Mouse (Mus musculus): ENCODE results near the gene Ccdc158.

DNA sequence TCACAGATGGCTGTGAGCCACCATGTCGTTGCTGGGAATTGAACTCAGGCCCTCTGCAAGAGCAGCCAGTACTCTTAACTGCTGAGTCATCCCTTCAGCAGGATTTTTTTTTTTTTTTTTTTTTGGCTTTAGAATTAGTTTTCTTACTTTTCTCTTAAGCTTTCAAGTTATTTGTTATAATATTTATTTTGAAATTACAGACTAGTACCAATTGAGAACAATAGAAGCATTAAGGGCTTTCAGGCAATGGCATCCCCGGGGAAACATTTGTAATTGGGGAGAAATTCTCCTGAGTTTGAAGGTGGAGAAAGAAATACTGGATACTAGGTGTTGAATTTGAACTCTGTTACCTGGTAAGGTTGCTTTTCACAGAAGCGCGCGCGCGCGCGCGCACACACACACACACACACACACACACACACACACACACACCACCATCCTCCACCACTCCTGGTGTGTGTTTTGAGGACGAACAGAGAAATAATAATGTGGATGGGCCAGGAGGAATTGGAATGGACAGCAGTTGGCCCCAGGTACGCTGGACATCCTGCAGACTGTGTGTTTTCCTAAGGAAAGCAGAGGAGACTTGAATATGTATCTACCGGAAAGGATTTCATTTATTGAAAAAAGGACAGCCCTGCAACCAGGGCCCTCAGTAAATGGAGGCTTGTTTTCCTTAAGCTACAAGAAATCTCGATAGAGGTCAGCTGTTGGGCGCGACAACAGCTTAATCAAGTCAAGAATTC is 9.8 kb upstream of the Ccdc158 start:
- no peak for TF ChIP-seq POLR2A (IDR thresholded peaks at IDR 0.05; ENCODE audit: control insufficient read depth, low read depth, low read length)
- no peak for TF ChIP-seq CTCF (IDR thresholded peaks at IDR 0.05; ENCODE audit: control insufficient read depth, insufficient read depth, insufficient replicate concordance, low read depth, low read length)
